Mouse (Mus musculus): ENCODE data around the gene Synm. TPM values are rescaled to one million over a fixed set of nuclear protein-coding genes. Genes with fewer than 3 reads are reported as not detected.

Gene Synm
- polyA plus RNA-seq, 1 experiment from 2014 or later = 1.3 TPM

DNA sequence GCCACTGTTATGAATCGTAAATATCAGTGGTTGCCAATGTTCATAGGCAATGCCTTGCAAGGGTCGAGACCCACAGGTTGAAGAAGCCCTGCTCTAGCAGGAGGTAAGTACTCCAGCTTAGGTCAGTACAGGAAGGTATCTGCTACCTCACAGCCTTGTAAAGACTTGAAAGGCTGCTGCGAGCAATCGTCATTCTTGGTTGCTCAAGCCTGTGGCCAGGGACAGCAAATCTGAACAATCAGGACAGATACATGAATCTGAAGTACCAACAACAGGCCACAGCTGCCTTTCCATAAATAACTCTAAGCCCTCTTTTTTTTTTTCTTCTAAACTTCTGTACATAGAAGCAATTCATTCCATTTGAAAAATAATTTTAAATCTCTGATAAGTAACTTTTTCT lies 27.3 kb downstream of the Synm start:
- H3K27me3 ChIP-seq (ENCODE audit: control insufficient read depth, insufficient read depth, low read length) = no peaks in the 10 kb centered on the region
- H3K9ac ChIP-seq (ENCODE audit: low read length) = no peak overlapping the region
- H3K4me2 ChIP-seq = no peak overlapping the region
- no peak for ATAC-seq (ENCODE audit: low FRiP score)
- 80% methylated on average over 4 of the region's 4 CpGs for WGBS
- no peak for DNase-seq (ENCODE audit: low spot score, missing footprints)
- no peak overlapping the region for H3K4me3 ChIP-seq (ENCODE audit: low read depth, low read length)
- H3K9me3 ChIP-seq (ENCODE audit: control insufficient read depth, low read length) = no peaks in the 10 kb centered on the region
- no peaks in the 10 kb centered on the region for H3K4me1 ChIP-seq (ENCODE audit: control insufficient read depth, insufficient read depth, low read length)
- H3K27ac ChIP-seq (ENCODE audit: low read depth, low read length) = no peak overlapping the region
- H3K36me3 ChIP-seq (ENCODE audit: control insufficient read depth, insufficient read depth, low read length) = peaks cover 5% of the 10 kb centered on the region; the same call in 1 of the 2 replicates

DNA sequence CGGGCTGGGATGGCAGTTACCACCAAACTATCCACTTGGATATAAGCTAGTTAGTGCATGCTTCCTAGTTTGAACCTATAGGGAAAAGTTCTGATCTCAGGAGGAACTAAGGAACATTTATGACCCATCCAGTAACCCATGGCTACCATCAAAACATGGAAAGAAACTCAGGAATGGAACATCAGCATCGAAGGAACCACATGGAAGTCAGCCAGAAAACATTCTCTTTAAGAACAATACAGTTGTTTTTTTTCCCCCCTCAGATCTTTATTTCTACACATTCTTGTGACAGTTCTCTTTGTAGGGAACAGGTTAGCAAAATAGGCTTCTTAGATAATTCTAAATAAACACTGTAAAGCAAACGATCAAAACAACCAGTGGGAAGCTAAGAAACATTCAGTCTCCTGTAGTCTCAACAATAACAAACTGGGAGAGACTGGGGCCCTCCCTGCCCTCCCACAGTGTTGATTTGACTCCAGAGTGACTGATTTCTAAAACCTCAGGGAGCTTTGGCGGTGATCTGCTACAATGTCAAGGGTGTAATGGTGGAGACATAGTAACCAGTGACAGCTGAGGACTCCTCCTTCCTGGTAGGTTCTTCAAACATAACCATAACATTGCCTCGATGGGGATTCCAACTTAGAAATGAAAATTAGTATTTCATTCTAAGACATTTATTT lies 29.0 kb downstream of the Synm start:
- H3K4me1 ChIP-seq (ENCODE audit: control insufficient read depth, insufficient read depth, low read length) = no peaks in the 10 kb centered on the region
- H3K27ac ChIP-seq (ENCODE audit: low read depth, low read length) = no peak overlapping the region
- no peak for ATAC-seq (ENCODE audit: low FRiP score)
- no peaks in the 10 kb centered on the region for H3K27me3 ChIP-seq (ENCODE audit: control insufficient read depth, insufficient read depth, low read length)
- no peak overlapping the region for H3K4me2 ChIP-seq
- no peak for DNase-seq (ENCODE audit: low spot score, missing footprints)
- H3K9me3 ChIP-seq (ENCODE audit: control insufficient read depth, low read length) = no peaks in the 10 kb centered on the region
- H3K4me3 ChIP-seq (ENCODE audit: low read depth, low read length) = no peak overlapping the region
- WGBS = 77% methylated on average over 5 of the region's 5 CpGs
- H3K36me3 ChIP-seq (ENCODE audit: control insufficient read depth, insufficient read depth, low read length) = peaks cover 8% of the 10 kb centered on the region; the same call in 1 of the 2 replicates
- no peak overlapping the region for H3K9ac ChIP-seq (ENCODE audit: low read length)

DNA sequence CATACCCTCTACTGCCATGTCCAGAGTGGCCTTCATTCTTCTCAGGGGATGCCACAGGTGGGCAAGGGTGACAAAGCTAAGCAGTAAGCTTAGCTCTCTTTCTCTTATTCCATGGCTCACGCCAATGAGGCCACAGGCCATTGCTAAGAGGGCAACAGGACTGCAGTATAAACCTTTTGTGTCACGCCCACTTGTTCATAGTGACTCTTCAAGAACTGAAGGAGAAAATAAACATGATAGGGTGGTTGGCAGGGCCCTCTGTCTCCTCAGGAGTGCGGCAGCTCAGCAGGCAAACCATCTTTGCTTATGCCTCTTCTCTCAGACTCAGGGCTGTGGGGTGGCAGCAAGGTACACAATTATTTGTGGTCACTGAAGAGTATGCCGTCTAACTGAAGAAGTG lies 30.7 kb downstream of the Synm start:
- WGBS = 89% methylated on average over 4 of the region's 4 CpGs
- Histone ChIP-seq H3K27me3 (ENCODE audit: control insufficient read depth, insufficient read depth, low read length) (no peaks in the 10 kb centered on the region), H3K9ac (ENCODE audit: low read length) (no peak overlapping the region), H3K4me2 (no peak overlapping the region), H3K4me3 (ENCODE audit: low read depth, low read length) (no peak overlapping the region), H3K4me1 (ENCODE audit: control insufficient read depth, insufficient read depth, low read length) (no peaks in the 10 kb centered on the region), H3K27ac (ENCODE audit: low read depth, low read length) (no peak overlapping the region), H3K36me3 (ENCODE audit: control insufficient read depth, insufficient read depth, low read length) (peaks cover 8% of the 10 kb centered on the region; the same call in 1 of the 2 replicates), H3K9me3 (ENCODE audit: control insufficient read depth, low read length) (no peaks in the 10 kb centered on the region)
- ATAC-seq (ENCODE audit: low FRiP score) = no peak
- DNase-seq (ENCODE audit: low spot score, missing footprints) = no peak

GRCm38 (mm10) chr7:67728203-67728602 lies 31.3 kb downstream of the Synm start:
- Histone ChIP-seq H3K4me1 (ENCODE audit: control insufficient read depth, insufficient read depth, low read length) (no peaks in the 10 kb centered on the region), H3K27ac (ENCODE audit: low read depth, low read length) (no peak overlapping the region), H3K27me3 (ENCODE audit: control insufficient read depth, insufficient read depth, low read length) (no peaks in the 10 kb centered on the region), H3K9me3 (ENCODE audit: control insufficient read depth, low read length) (no peaks in the 10 kb centered on the region), H3K4me2 (no peak overlapping the region), H3K4me3 (ENCODE audit: low read depth, low read length) (no peak overlapping the region), H3K9ac (ENCODE audit: low read length) (no peak overlapping the region), H3K36me3 (ENCODE audit: control insufficient read depth, insufficient read depth, low read length) (peaks cover 8% of the 10 kb centered on the region; the same call in 1 of the 2 replicates)
- no peak for DNase-seq (ENCODE audit: low spot score, missing footprints)
- no peak for ATAC-seq (ENCODE audit: low FRiP score)
- WGBS = 86% methylated on average over 4 of the region's 4 CpGs

- Histone ChIP-seq H3K4me1 (ENCODE audit: control insufficient read depth, insufficient read depth, low read length) (no peaks in the 10 kb centered on the region), H3K27me3 (ENCODE audit: control insufficient read depth, insufficient read depth, low read length) (no peaks in the 10 kb centered on the region), H3K4me2 (no peak overlapping the region), H3K9me3 (ENCODE audit: control insufficient read depth, low read length) (no peaks in the 10 kb centered on the region), H3K36me3 (ENCODE audit: control insufficient read depth, insufficient read depth, low read length) (peaks cover 8% of the 10 kb centered on the region; the same call in 1 of the 2 replicates), H3K9ac (ENCODE audit: low read length) (no peak overlapping the region), H3K4me3 (ENCODE audit: low read depth, low read length) (no peak overlapping the region), H3K27ac (ENCODE audit: low read depth, low read length) (no peak overlapping the region)
- DNase-seq (ENCODE audit: low spot score, missing footprints) (no peak), ATAC-seq (ENCODE audit: low FRiP score) (no peak)
- WGBS = 76% methylated on average over 9 of the region's 9 CpGs
These were observed 34.5 kb downstream of the Synm start for GRCm38 (mm10) chr7:67725016-67725415.

DNA sequence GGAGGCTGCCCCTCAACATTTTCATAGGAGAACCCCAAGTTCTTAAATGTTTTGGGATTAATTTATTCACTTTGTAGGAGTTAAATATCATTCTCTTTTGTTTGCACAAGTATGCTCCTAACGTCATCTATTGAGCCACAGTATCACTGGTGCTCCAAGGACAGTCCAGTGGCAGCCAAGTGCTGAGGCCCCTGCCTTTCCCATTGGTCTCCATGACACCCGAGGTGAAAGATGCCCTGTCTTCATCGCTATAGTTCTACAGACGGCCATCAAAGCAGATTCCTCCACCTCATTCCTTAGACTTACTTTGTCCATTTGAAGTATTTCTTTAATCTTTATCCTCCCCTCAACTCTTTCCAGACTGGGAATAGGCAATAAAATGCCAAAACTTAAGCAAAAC lies 35.0 kb downstream of the Synm start:
- no peak overlapping the region for H3K27ac ChIP-seq (ENCODE audit: low read depth, low read length)
- no peaks in the 10 kb centered on the region for H3K27me3 ChIP-seq (ENCODE audit: control insufficient read depth, insufficient read depth, low read length)
- WGBS = 80% methylated on average over 4 of the region's 4 CpGs
- H3K9me3 ChIP-seq (ENCODE audit: control insufficient read depth, low read length) = no peaks in the 10 kb centered on the region
- peaks cover 2% of the 10 kb centered on the region; the same call in 1 of the 2 replicates for H3K4me1 ChIP-seq (ENCODE audit: control insufficient read depth, insufficient read depth, low read length)
- H3K36me3 ChIP-seq (ENCODE audit: control insufficient read depth, insufficient read depth, low read length) = peaks cover 8% of the 10 kb centered on the region; the same call in 1 of the 2 replicates
- H3K9ac ChIP-seq (ENCODE audit: low read length) = no peak overlapping the region
- ATAC-seq (ENCODE audit: low FRiP score) (no peak), DNase-seq (ENCODE audit: low spot score, missing footprints) (no peak)
- H3K4me3 ChIP-seq (ENCODE audit: low read depth, low read length) = no peak overlapping the region
- no peak overlapping the region for H3K4me2 ChIP-seq

DNA sequence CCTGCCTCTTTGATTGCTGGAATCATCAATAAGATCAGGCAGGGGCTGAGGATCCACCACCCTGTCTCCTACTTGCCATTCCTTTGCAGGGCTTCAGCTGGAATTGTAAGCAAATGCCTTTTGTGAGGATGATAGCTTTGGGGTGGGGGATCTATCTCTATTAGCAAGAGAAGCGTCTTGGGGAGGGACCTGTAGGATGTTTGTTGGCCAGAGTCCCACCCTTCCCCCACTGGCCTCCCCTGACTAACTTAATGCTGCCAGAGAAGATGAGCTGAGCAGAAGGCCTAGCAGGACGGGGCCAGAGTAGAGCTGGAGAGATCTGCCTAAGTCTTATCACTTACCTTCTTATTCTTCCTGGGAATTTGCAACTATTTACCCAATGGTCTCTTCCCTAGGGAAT lies 37.4 kb downstream of the Synm start:
- no peak for ATAC-seq (ENCODE audit: low FRiP score)
- Histone ChIP-seq H3K27ac (ENCODE audit: low read depth, low read length) (no peak overlapping the region), H3K9ac (ENCODE audit: low read length) (no peak overlapping the region), H3K36me3 (ENCODE audit: control insufficient read depth, insufficient read depth, low read length) (peaks cover 3% of the 10 kb centered on the region; the same call in 1 of the 2 replicates), H3K9me3 (ENCODE audit: control insufficient read depth, low read length) (no peaks in the 10 kb centered on the region), H3K27me3 (ENCODE audit: control insufficient read depth, insufficient read depth, low read length) (no peaks in the 10 kb centered on the region), H3K4me1 (ENCODE audit: control insufficient read depth, insufficient read depth, low read length) (peaks cover 2% of the 10 kb centered on the region; the same call in 1 of the 2 replicates), H3K4me3 (ENCODE audit: low read depth, low read length) (no peak overlapping the region), H3K4me2 (no peak overlapping the region)
- no peak for DNase-seq (ENCODE audit: low spot score, missing footprints)
- WGBS = 40% methylated on average over 2 of the region's 2 CpGs

DNA sequence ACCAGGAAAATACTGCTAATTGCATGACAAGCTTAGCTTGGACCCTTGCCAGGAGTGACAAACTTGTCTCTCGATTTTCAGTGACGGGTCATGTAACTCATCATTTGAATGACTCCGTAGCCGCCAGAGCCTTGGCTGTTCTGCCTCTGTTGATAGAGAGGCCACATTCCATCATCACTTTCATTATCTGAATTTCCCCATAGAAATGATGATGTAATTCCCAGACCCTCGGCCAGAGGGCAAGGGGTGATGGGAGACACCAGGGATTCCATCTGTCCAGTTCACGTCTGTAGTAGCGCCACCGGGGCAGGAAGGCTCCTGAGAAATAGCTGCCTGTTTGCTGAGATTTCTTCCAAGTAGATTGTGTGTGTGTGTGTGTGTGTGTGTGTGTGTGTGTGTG lies 40.7 kb downstream of the Synm start:
- no peak for ATAC-seq (ENCODE audit: low FRiP score)
- no peaks in the 10 kb centered on the region for H3K27me3 ChIP-seq (ENCODE audit: control insufficient read depth, insufficient read depth, low read length)
- no peak overlapping the region for H3K4me3 ChIP-seq (ENCODE audit: low read depth, low read length)
- peaks cover 7% of the 10 kb centered on the region for H3K4me1 ChIP-seq (ENCODE audit: control insufficient read depth, insufficient read depth, low read length)
- no peak overlapping the region for H3K27ac ChIP-seq (ENCODE audit: low read depth, low read length)
- no peaks in the 10 kb centered on the region for H3K36me3 ChIP-seq (ENCODE audit: control insufficient read depth, insufficient read depth, low read length)
- H3K9me3 ChIP-seq (ENCODE audit: control insufficient read depth, low read length) = no peaks in the 10 kb centered on the region
- no peak overlapping the region for H3K9ac ChIP-seq (ENCODE audit: low read length)
- H3K4me2 ChIP-seq = no peak overlapping the region
- DNase-seq (ENCODE audit: low spot score, missing footprints) = no peak
- WGBS = 87% methylated on average over 8 of the region's 8 CpGs

DNA sequence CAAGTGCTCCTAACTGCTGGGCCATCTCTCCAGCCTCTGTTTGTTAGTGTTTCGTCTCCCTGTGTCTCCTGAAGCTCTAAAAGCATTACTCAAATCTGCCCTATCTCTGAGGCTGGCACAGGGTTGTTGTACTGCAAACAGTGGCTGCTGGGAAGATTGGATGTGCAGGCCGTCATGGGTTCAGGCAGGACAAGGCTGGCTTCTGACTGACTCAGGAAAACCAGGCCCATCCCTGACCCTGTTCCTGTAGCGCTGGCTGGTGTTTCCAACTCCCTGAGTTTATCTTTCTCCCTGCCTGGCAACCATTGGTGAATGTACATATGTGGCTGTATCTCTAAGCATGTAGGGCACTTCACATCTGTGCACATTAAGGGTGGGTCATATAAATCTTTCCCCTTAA lies 42.0 kb downstream of the Synm start:
- Histone ChIP-seq H3K27me3 (ENCODE audit: control insufficient read depth, insufficient read depth, low read length) (no peaks in the 10 kb centered on the region), H3K4me1 (ENCODE audit: control insufficient read depth, insufficient read depth, low read length) (peaks cover 7% of the 10 kb centered on the region), H3K36me3 (ENCODE audit: control insufficient read depth, insufficient read depth, low read length) (0 out of 2 replicates have a peak, but pooled peaks cover 3% of the 10 kb centered on the region), H3K27ac (ENCODE audit: low read depth, low read length) (no peak overlapping the region), H3K4me3 (ENCODE audit: low read depth, low read length) (no peak overlapping the region), H3K4me2 (no peak overlapping the region), H3K9ac (ENCODE audit: low read length) (no peak overlapping the region), H3K9me3 (ENCODE audit: control insufficient read depth, low read length) (no peaks in the 10 kb centered on the region)
- DNase-seq (ENCODE audit: low spot score, missing footprints) = no peak
- 89% methylated on average over 3 of the region's 3 CpGs for WGBS
- no peak for ATAC-seq (ENCODE audit: low FRiP score)

Measured in midbrain, embryonic 11.5 days (tissue).